Mouse (Mus musculus) T-helper 2 cell (primary cell): ENCODE results near the gene Celf2.

Experiments
- in situ Hi-C: fragments of 300-600 bp; cut with MboI, MseI; formaldehyde crosslinking; loops from one replicate; pipeline ENCODE4 v1.15.1; 2025; ENCODE audit warnings: high pct_unique_total_duplicates

The Celf2 gene

GRCm38 (mm10) chr2:6704342-6704741, 805.0 kb downstream of the Celf2 start:
- in situ Hi-C loops = no loop called here

GRCm38 (mm10) chr2:6696326-6696725, 813.0 kb downstream of the Celf2 start:
- in situ Hi-C loops = no loop called here

- in situ Hi-C loops = no loop called here
Observed at GRCm38 (mm10) chr2:6695353-6695951, 813.9 kb downstream of the Celf2 start.

GRCm38 (mm10) chr2:6689689-6690088, 819.7 kb downstream of the Celf2 start:
- in situ Hi-C loops = no loop called here

GRCm38 (mm10) chr2:6678231-6678630, 831.1 kb downstream of the Celf2 start:
- in situ Hi-C loops = no loop called here

- in situ Hi-C loops = no loop called here
Observed at GRCm38 (mm10) chr2:6677457-6677856, 831.9 kb downstream of the Celf2 start.

- in situ Hi-C loops = no loop called here
Observed at GRCm38 (mm10) chr2:6674401-6674800, 835.0 kb downstream of the Celf2 start.

GRCm38 (mm10) chr2:6673418-6673817, 835.9 kb downstream of the Celf2 start:
- in situ Hi-C loops = no loop called here

GRCm38 (mm10) chr2:6667611-6668010, 841.8 kb downstream of the Celf2 start:
- in situ Hi-C loops = no loop called here

GRCm38 (mm10) chr2:6659834-6660233, 849.5 kb downstream of the Celf2 start:
- in situ Hi-C loops = no loop called here

- in situ Hi-C loops = no loop called here
Observed at GRCm38 (mm10) chr2:6653719-6654118, 855.6 kb downstream of the Celf2 start.

- in situ Hi-C loops = no loop called here
Observed at GRCm38 (mm10) chr2:6651697-6652096, 857.7 kb downstream of the Celf2 start.

- in situ Hi-C loops = no loop called here
Observed at GRCm38 (mm10) chr2:6648877-6649276, 860.5 kb downstream of the Celf2 start.

- in situ Hi-C loops = no loop called here
Observed at GRCm38 (mm10) chr2:6647028-6647427, 862.3 kb downstream of the Celf2 start.

GRCm38 (mm10) chr2:6646325-6646724, 863.0 kb downstream of the Celf2 start:
- in situ Hi-C loops = no loop called here

GRCm38 (mm10) chr2:6642222-6642850, 867.0 kb downstream of the Celf2 start:
- in situ Hi-C loops = no loop called here

GRCm38 (mm10) chr2:6639370-6639769, 870.0 kb downstream of the Celf2 start:
- in situ Hi-C loops = no loop called here

GRCm38 (mm10) chr2:6637147-6637546, 872.2 kb downstream of the Celf2 start:
- in situ Hi-C loops = no loop called here

- in situ Hi-C loops = no loop called here
Observed at GRCm38 (mm10) chr2:6634899-6635298, 874.5 kb downstream of the Celf2 start.

GRCm38 (mm10) chr2:6633115-6633514, 876.2 kb downstream of the Celf2 start:
- in situ Hi-C loops = no loop called here

- in situ Hi-C loops = no loop called here
Observed at GRCm38 (mm10) chr2:6623802-6624201, 885.6 kb downstream of the Celf2 start.

GRCm38 (mm10) chr2:6622082-6622481, 887.3 kb downstream of the Celf2 start:
- in situ Hi-C loops = no loop called here

- in situ Hi-C loops = no loop called here
Observed at GRCm38 (mm10) chr2:6618856-6619255, 890.5 kb downstream of the Celf2 start.

GRCm38 (mm10) chr2:6618450-6618849, 890.9 kb downstream of the Celf2 start:
- in situ Hi-C loops = no loop called here
